Comparison of ENCODE assay signal across 9 mouse cellular contexts in the genomic region with DNA sequence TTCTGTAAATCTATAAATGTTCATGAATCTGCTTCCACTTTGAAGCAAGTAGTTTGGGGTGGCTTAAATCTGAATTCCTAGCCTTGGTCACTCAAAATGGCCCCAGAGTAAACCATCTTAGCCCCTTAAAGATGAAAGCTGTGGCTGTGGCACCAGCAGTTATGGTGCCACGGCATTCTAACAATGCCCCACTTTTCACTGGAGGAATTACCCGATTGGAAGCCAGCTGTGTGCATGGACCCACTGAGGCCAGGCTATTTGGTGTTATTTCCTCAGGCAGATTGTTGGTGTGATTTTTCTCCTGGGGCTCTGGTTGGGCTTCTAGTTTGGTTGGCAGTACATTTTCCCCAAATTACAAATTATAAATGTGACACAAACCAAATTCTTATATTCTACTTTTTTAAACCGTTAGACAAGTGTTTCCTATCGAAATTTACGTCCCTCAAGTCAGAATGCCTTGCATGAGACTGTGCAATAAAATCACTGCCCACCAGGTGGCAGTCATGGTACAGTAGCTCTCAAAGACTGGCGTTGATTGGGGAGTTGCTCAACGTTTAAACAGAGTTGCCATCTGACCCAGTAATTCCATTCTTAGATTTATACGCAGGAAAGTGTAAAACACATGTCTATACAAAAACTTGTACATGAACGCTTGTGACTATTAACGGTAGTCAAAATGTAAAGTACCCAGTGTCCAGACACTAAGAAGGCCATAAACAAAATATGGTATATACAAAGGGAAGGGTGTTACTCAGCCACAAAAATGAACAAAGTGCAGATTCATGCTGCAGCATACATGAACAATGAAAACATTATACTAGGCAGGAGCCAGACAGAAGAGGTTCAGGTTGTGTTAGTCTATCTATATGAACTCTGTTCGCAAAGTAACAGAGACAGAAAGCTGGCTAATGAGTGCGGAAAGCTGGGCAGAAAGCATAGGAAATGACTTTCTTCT. TPM values are rescaled to one million over a fixed set of nuclear protein-coding genes. Genes with fewer than 3 reads are reported as not detected.
DNase-seq lines count a peak whose midpoint lies in the region; TF ChIP-seq lines count a peak whose summit lies in the region.
"Had no signal": no experiment of that assay in that cellular context is flagged by ENCODE, and none has a peak within 500 bp of the region (broad histone marks: within the 10 kb centered on the region; RNA-seq: fewer than 3 reads in every experiment).

No protein-coding gene starts in this region.

- TF ChIP-seq POLR2A in liver, adult 2 months (IDR thresholded peaks at IDR 0.05; ENCODE audit: extremely low read depth, insufficient read depth, low read length), result no peak

- H3K27ac ChIP-seq in liver, adult 2 months (replicated peaks; ENCODE audit: insufficient read depth, low read depth, low read length), result no peak overlapping the region
- H3K27ac ChIP-seq: embryonic facial prominence, embryonic 15.5 days had no signal

- no peak overlapping the region for H3K4me3 ChIP-seq in liver, adult 2 months (ENCODE audit: insufficient read depth, low read depth, low read length)
- H3K4me3 ChIP-seq: embryonic facial prominence, embryonic 15.5 days had no signal

- no peaks in the 10 kb centered on the region for H3K79me2 ChIP-seq in liver, adult 2 months (ENCODE audit: control insufficient read depth, insufficient read depth, low read length)

- DNase-seq in A20 (ENCODE audit: low read depth, low spot score), result peak; percentile 77
- peak; percentile 84 to 88 for DNase-seq in adrenal gland, adult 18-20 months (ENCODE audit: low spot score in 2 of 2)
- DNase-seq in embryo, embryonic 10.5 days (ENCODE audit: low spot score), result peak; percentile 94
- DNase-seq in gastrocnemius, postnatal 25 days, result peak; percentile 25
- peak; percentile 92 for DNase-seq in kidney, postnatal 10 days
- DNase-seq in liver, adult 2 months (ENCODE audit: extremely low read depth, low read depth, low spot score), result peak; percentile 80
- peak; percentile 83 for DNase-seq in naive thymus-derived CD4-positive, alpha-beta T cell, adult 2 months (ENCODE audit: low read depth)
- peak; percentile 85 to 95 for DNase-seq in spleen, postnatal 4 days (ENCODE audit: low spot score in 2 of 2)

- H3K9ac ChIP-seq in liver, adult 2 months (ENCODE audit: low read depth, low read length), result no peak overlapping the region
- H3K9ac ChIP-seq: embryonic facial prominence, embryonic 15.5 days had no signal

- no peaks in the 10 kb centered on the region for H3K4me1 ChIP-seq in liver, adult 2 months (ENCODE audit: control insufficient read depth, insufficient read depth, low read length)
- H3K4me1 ChIP-seq: embryonic facial prominence, embryonic 15.5 days had no signal

- H3K27me3 ChIP-seq in liver, adult 2 months (ENCODE audit: control insufficient read depth, insufficient read depth, low read length), result no peaks in the 10 kb centered on the region
- H3K27me3 ChIP-seq: embryonic facial prominence, embryonic 15.5 days had no signal

- peak; percentile 71 for TF ChIP-seq CTCF in liver, adult 2 months (IDR thresholded peaks at IDR 0.05; ENCODE audit: low read depth, low read length)

- 27% methylated on average over 12 of the region's 12 CpGs for WGBS in liver, adult 2 months

- H3K36me3 ChIP-seq in liver, adult 2 months (ENCODE audit: control insufficient read depth, insufficient read depth, low read length), result no peaks in the 10 kb centered on the region
- H3K36me3 ChIP-seq: embryonic facial prominence, embryonic 15.5 days had no signal

RNA-seq across cellular contexts. Expression of gene Asns, which starts 40.0 kb away (rescaled TPM):
- 10 to 100 TPM; 51.2 to 58.4 TPM for total RNA-seq in adrenal gland, adult 18-20 months (2021)
- 1 to 10 TPM; 1.8 to 4.3 TPM for total RNA-seq in gastrocnemius, postnatal 25 days (2021)
- 1.0 and 4.7 TPM in 2 replicates for total RNA-seq in liver, adult 2 months (2014; rRNA removed)
- polyA plus RNA-seq in liver, adult 2 months (2012; rRNA removed), result 1.5 and 2.3 TPM in 2 replicates

Comparison
In these comparisons a context has a peak if more than half of its experiments do, and no peak if none do; other contexts are left out.
1. DNase-seq: peak in every context shown above with its lines; median percentile 94 in embryo, embryonic 10.5 days; 92 in kidney, postnatal 10 days; 90 in spleen, postnatal 4 days; 86 in adrenal gland, adult 18-20 months; 83 in naive thymus-derived CD4-positive, alpha-beta T cell, adult 2 months; 80 in liver, adult 2 months; 77 in A20; 25 in gastrocnemius, postnatal 25 days.